Mouse (Mus musculus): Measurements from ENCODE around the gene Xbp1. TPM values are rescaled to one million over a fixed set of nuclear protein-coding genes. Genes with fewer than 3 reads are reported as not detected.
A peak's percentile ranks its signal among the peaks of the same experiment; 100 is the strongest.
"Not testable (repeated sequence)": the region's sequence is repeated elsewhere in the genome, so short reads cannot be mapped to it uniquely, and the experiment has no call there.

The Xbp1 gene
- polyA plus RNA-seq, 1 experiment from 2014 or later, result 158 TPM

GRCm38 (mm10) chr11:5543281-5543680, 22.8 kb downstream of the Xbp1 start:
- H3K9ac ChIP-seq (ENCODE audit: low read depth, low read length), result no peak overlapping the region
- no peaks in the 10 kb centered on the region for H3K36me3 ChIP-seq (ENCODE audit: control insufficient read depth, insufficient read depth, low read length)
- no peak for DNase-seq (ENCODE audit: low spot score)
- H3K4me3 ChIP-seq (ENCODE audit: low read depth, low read length), result no peak overlapping the region
- no peaks in the 10 kb centered on the region for H3K27me3 ChIP-seq (ENCODE audit: control insufficient read depth, insufficient read depth, low read length)
- H3K27ac ChIP-seq (ENCODE audit: low read depth, low read length), result no peak overlapping the region
- ATAC-seq (ENCODE audit: low FRiP score), result no peak
- H3K4me2 ChIP-seq (replicated peaks; ENCODE audit: low read depth, low read length), result no peak overlapping the region
- no peaks in the 10 kb centered on the region for H3K4me1 ChIP-seq (replicated peaks; ENCODE audit: control insufficient read depth, insufficient read depth, low read length)
- 81% methylated on average over 1 of the region's 1 CpGs for WGBS
- H3K9me3 ChIP-seq (ENCODE audit: control insufficient read depth, low read length), result no peaks in the 10 kb centered on the region

- H3K4me2 ChIP-seq (replicated peaks; ENCODE audit: low read depth, low read length); DNase-seq (ENCODE audit: low spot score); ATAC-seq (ENCODE audit: low FRiP score); H3K9me3 ChIP-seq (ENCODE audit: control insufficient read depth, low read length); H3K4me3 ChIP-seq (ENCODE audit: low read depth, low read length); H3K27ac ChIP-seq (ENCODE audit: low read depth, low read length); H3K36me3 ChIP-seq (ENCODE audit: control insufficient read depth, insufficient read depth, low read length); H3K4me1 ChIP-seq (replicated peaks; ENCODE audit: control insufficient read depth, insufficient read depth, low read length); H3K9ac ChIP-seq (ENCODE audit: low read depth, low read length); H3K27me3 ChIP-seq (ENCODE audit: control insufficient read depth, insufficient read depth, low read length): not testable (repeated sequence)
- 95% methylated on average over 1 of the region's 1 CpGs for WGBS
Observed at GRCm38 (mm10) chr11:5544709-5545108, 24.2 kb downstream of the Xbp1 start.

- WGBS, result 79% methylated on average over 4 of the region's 4 CpGs
- ATAC-seq (ENCODE audit: low FRiP score), result no peak
- no peak overlapping the region for H3K9ac ChIP-seq (ENCODE audit: low read depth, low read length)
Observed at GRCm38 (mm10) chr11:5545457-5545856, 25.0 kb downstream of the Xbp1 start.

GRCm38 (mm10) chr11:5546693-5547092, 26.2 kb downstream of the Xbp1 start:
- no peak overlapping the region for H3K9ac ChIP-seq (ENCODE audit: low read depth, low read length)
- no peaks in the 10 kb centered on the region for H3K36me3 ChIP-seq (ENCODE audit: control insufficient read depth, insufficient read depth, low read length)
- H3K4me2 ChIP-seq (replicated peaks; ENCODE audit: low read depth, low read length), result no peak overlapping the region
- no peak overlapping the region for H3K4me3 ChIP-seq (ENCODE audit: low read depth, low read length)
- ATAC-seq (ENCODE audit: low FRiP score), result no peak
- H3K27ac ChIP-seq (ENCODE audit: low read depth, low read length), result no peak overlapping the region
- 91% methylated on average over 3 of the region's 3 CpGs for WGBS
- H3K27me3 ChIP-seq (ENCODE audit: control insufficient read depth, insufficient read depth, low read length), result no peaks in the 10 kb centered on the region
- H3K9me3 ChIP-seq (ENCODE audit: control insufficient read depth, low read length), result no peaks in the 10 kb centered on the region
- no peak for DNase-seq (ENCODE audit: low spot score)
- H3K4me1 ChIP-seq (replicated peaks; ENCODE audit: control insufficient read depth, insufficient read depth, low read length), result no peaks in the 10 kb centered on the region

More at GRCm38 (mm10) chr11:5545457-5545856, 25.0 kb downstream of the Xbp1 start:
- Histone ChIP-seq H3K27me3 (ENCODE audit: control insufficient read depth, insufficient read depth, low read length) (no peaks in the 10 kb centered on the region), H3K4me1 (replicated peaks; ENCODE audit: control insufficient read depth, insufficient read depth, low read length) (no peaks in the 10 kb centered on the region), H3K4me2 (replicated peaks; ENCODE audit: low read depth, low read length) (no peak overlapping the region), H3K4me3 (ENCODE audit: low read depth, low read length) (no peak overlapping the region), H3K9me3 (ENCODE audit: control insufficient read depth, low read length) (no peaks in the 10 kb centered on the region), H3K27ac (ENCODE audit: low read depth, low read length) (no peak overlapping the region), H3K36me3 (ENCODE audit: control insufficient read depth, insufficient read depth, low read length) (no peaks in the 10 kb centered on the region)
- no peak for DNase-seq (ENCODE audit: low spot score)

GRCm38 (mm10) chr11:5551430-5551829, 31.0 kb downstream of the Xbp1 start:
- Histone ChIP-seq H3K36me3 (ENCODE audit: control insufficient read depth, insufficient read depth, low read length) (no peaks in the 10 kb centered on the region), H3K9ac (ENCODE audit: low read depth, low read length) (no peak overlapping the region), H3K27me3 (ENCODE audit: control insufficient read depth, insufficient read depth, low read length) (no peaks in the 10 kb centered on the region), H3K4me1 (replicated peaks; ENCODE audit: control insufficient read depth, insufficient read depth, low read length) (no peaks in the 10 kb centered on the region), H3K4me2 (replicated peaks; ENCODE audit: low read depth, low read length) (no peak overlapping the region), H3K9me3 (ENCODE audit: control insufficient read depth, low read length) (no peaks in the 10 kb centered on the region), H3K27ac (ENCODE audit: low read depth, low read length) (no peak overlapping the region), H3K4me3 (ENCODE audit: low read depth, low read length) (no peak overlapping the region)
- ATAC-seq (ENCODE audit: low FRiP score), result no peak
- WGBS, result 86% methylated on average over 5 of the region's 5 CpGs
- no peak for DNase-seq (ENCODE audit: low spot score)

GRCm38 (mm10) chr11:5551931-5552330, 31.5 kb downstream of the Xbp1 start:
- H3K36me3 ChIP-seq (ENCODE audit: control insufficient read depth, insufficient read depth, low read length), result no peaks in the 10 kb centered on the region
- H3K4me2 ChIP-seq (replicated peaks; ENCODE audit: low read depth, low read length), result no peak overlapping the region
- 74% methylated on average over 1 of the region's 1 CpGs for WGBS
- H3K27me3 ChIP-seq (ENCODE audit: control insufficient read depth, insufficient read depth, low read length), result no peaks in the 10 kb centered on the region
- H3K4me3 ChIP-seq (ENCODE audit: low read depth, low read length), result no peak overlapping the region
- H3K9me3 ChIP-seq (ENCODE audit: control insufficient read depth, low read length), result no peaks in the 10 kb centered on the region
- ATAC-seq (ENCODE audit: low FRiP score) (no peak), DNase-seq (ENCODE audit: low spot score) (no peak)
- H3K27ac ChIP-seq (ENCODE audit: low read depth, low read length), result no peak overlapping the region
- H3K9ac ChIP-seq (ENCODE audit: low read depth, low read length), result no peak overlapping the region
- H3K4me1 ChIP-seq (replicated peaks; ENCODE audit: control insufficient read depth, insufficient read depth, low read length), result no peaks in the 10 kb centered on the region

- H3K4me3 ChIP-seq (ENCODE audit: low read depth, low read length), result no peak overlapping the region
- WGBS, result 91% methylated on average over 3 of the region's 3 CpGs
- H3K9me3 ChIP-seq (ENCODE audit: control insufficient read depth, low read length), result no peaks in the 10 kb centered on the region
- no peaks in the 10 kb centered on the region for H3K27me3 ChIP-seq (ENCODE audit: control insufficient read depth, insufficient read depth, low read length)
- no peaks in the 10 kb centered on the region for H3K4me1 ChIP-seq (replicated peaks; ENCODE audit: control insufficient read depth, insufficient read depth, low read length)
- ATAC-seq (ENCODE audit: low FRiP score) (no peak), DNase-seq (ENCODE audit: low spot score) (no peak)
- no peaks in the 10 kb centered on the region for H3K36me3 ChIP-seq (ENCODE audit: control insufficient read depth, insufficient read depth, low read length)
- H3K9ac ChIP-seq (ENCODE audit: low read depth, low read length), result no peak overlapping the region
- no peak overlapping the region for H3K27ac ChIP-seq (ENCODE audit: low read depth, low read length)
- H3K4me2 ChIP-seq (replicated peaks; ENCODE audit: low read depth, low read length), result no peak overlapping the region
Observed at GRCm38 (mm10) chr11:5560273-5560672, 39.8 kb downstream of the Xbp1 start.

GRCm38 (mm10) chr11:5562625-5563268, 42.3 kb downstream of the Xbp1 start:
- Histone ChIP-seq H3K4me1 (replicated peaks; ENCODE audit: control insufficient read depth, insufficient read depth, low read length) (no peaks in the 10 kb centered on the region), H3K9ac (ENCODE audit: low read depth, low read length) (no peak overlapping the region), H3K27ac (ENCODE audit: low read depth, low read length) (no peak overlapping the region), H3K27me3 (ENCODE audit: control insufficient read depth, insufficient read depth, low read length) (no peaks in the 10 kb centered on the region), H3K9me3 (ENCODE audit: control insufficient read depth, low read length) (no peaks in the 10 kb centered on the region), H3K36me3 (ENCODE audit: control insufficient read depth, insufficient read depth, low read length) (no peaks in the 10 kb centered on the region), H3K4me3 (ENCODE audit: low read depth, low read length) (no peak overlapping the region), H3K4me2 (replicated peaks; ENCODE audit: low read depth, low read length) (no peak overlapping the region)
- peak; percentile 33; the same call in 1 of the 2 replicates for ATAC-seq (ENCODE audit: low FRiP score)
- WGBS, result 27% methylated on average over 9 of the region's 9 CpGs
- DNase-seq (ENCODE audit: low spot score), result peak; percentile 39

GRCm38 (mm10) chr11:5563898-5564297, 43.4 kb downstream of the Xbp1 start:
- Histone ChIP-seq H3K27me3 (ENCODE audit: control insufficient read depth, insufficient read depth, low read length) (no peaks in the 10 kb centered on the region), H3K9ac (ENCODE audit: low read depth, low read length) (no peak overlapping the region), H3K4me2 (replicated peaks; ENCODE audit: low read depth, low read length) (no peak overlapping the region), H3K4me1 (replicated peaks; ENCODE audit: control insufficient read depth, insufficient read depth, low read length) (no peaks in the 10 kb centered on the region), H3K27ac (ENCODE audit: low read depth, low read length) (no peak overlapping the region), H3K36me3 (ENCODE audit: control insufficient read depth, insufficient read depth, low read length) (no peaks in the 10 kb centered on the region), H3K9me3 (ENCODE audit: control insufficient read depth, low read length) (no peaks in the 10 kb centered on the region), H3K4me3 (ENCODE audit: low read depth, low read length) (no peak overlapping the region)
- 63% methylated on average over 6 of the region's 6 CpGs for WGBS
- ATAC-seq (ENCODE audit: low FRiP score) (no peak), DNase-seq (ENCODE audit: low spot score) (no peak)
